Mouse (Mus musculus) retina, postnatal 7 days (tissue): Measurements from ENCODE around the gene Gadd45a.

Experiments used
- DNase-seq: peaks from one replicate; pipeline ENCODE4 v3.0.0-alpha.2; 2012; ENCODE audit warnings: low read depth, low spot score

Gadd45a gene

DNA sequence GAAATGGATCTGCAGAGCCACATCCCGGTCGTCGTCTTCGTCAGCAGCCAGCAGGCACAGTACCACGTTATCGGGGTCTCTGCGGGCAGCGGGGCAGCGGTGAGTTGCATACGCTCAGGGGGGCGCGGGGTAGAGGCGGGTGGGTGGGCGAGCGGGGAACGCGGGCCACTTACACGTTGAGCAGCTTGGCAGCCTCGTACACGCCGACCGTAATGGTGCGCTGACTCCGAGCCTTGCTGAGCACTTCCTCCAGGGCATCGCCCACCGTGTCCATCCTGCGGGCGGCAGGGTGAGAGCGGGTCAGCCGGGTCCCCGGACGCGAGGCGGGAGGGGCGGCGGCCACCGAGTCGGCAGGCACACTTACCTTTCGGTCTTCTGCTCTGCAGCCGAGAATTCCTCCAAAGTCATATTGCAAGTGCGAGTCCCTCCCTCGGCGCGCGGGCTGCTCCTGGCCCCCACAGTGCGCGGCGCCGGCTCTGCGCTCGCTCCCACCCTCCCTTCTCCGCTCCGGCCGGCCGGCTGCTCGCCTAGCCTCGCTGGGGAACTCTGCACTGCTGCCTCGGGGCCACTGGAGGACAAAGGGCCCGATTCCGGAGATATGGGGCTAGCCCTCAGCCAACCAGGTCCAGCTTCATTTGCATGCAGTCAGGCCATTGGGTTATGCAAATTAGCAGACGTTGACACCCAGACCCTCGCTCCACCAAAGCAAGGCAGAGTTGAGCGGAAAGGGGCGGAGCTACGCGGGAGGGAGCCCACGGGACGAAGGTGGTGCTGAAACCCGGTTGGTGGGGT lies at the start of gene Gadd45a:
TSS of gene Gadd45a (minus strand) at position 621 of the 792 bp plus-strand sequence.
- DNase-seq: peak; percentile 94

DNA sequence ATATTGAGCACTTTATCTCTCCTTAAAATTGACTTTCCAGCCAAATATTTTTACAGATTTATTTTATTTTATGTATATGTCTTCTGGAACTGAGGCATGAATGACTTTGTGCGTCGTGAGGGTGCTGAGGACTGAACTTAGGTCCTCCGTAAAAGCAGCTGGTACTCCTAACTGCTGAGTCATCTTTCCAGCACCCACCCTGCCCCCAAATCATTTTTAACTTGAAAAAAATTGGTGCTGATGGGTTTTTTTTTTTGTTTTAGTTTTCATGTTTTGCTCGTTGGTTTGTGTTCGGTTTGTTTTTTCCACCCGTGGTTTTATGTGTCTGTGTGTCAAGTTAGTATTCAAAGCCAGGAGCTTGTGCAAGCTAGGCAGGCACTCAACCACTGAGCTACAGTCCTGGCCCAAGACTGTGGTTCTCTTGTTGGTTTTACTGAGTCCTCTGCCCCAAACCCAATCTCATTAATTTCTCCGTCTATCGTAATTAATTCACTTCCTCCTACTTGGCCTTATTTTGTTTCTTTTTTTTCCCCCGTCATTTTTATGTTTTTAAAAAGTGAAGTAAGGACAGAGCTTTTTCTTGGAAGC lies 48.7 kb upstream of the Gadd45a start:
- DNase-seq: no peak

GRCm38 (mm10) chr6:67084465-67084864 lies 47.2 kb upstream of the Gadd45a start:
- no peak for DNase-seq

DNA sequence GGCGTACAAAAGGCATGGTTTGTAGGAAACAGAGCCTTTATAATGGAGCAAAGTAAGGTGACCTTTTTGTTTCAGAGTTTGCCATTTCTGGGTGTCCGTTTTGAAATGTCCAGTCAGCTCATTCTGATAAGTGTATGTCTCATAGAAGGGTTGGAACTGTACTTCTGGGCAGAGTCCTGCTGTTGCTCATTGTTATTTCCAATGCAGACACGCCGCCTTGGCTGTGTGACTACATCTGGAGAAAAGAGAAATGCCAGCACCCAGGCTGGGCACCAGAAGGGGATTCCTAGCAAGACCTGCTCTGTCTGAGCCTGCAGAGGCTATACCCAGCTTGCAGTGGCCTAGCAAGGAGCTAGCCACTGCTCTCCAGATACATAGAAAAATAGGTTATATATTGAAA lies 43.9 kb upstream of the Gadd45a start:
- no peak for DNase-seq

DNA sequence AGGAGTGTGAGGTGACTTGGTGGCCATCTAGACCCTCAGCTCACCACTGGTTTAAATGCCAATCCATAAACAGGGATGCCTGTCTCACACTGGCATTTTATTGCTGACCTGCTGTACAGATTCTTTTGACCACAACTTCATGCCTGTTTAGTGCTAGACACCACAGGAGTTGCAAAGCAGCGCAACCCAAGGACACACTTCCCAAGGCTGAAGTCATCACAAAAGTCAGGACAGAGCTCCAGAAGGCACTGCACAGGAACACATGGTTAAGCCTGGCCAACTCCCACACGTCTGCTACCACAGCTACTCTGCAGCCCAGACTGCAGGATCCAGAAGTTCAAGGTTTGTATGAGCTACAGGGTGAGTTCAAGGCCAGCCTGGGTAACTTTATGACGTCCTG lies 40.8 kb upstream of the Gadd45a start:
- no peak for DNase-seq

DNA sequence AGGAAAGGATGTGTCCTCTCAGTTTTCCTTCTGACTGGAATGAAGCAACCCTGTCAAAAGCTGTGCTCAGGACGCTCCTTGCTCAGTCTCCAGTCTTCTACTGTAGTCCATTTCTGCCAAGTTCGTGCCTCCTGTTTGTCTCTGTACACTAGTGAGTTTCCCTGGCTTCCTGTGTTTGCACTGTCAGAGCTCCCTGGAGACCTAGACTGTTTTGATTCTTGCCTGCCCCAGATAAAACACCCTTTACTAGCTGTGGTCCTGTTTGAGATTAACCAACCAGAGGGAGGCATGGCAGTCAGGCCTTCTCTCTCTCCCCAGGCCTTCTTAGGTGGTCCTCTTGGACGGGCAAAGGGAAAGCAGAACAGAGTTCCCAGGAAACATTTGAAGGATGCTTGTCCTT lies 40.2 kb upstream of the Gadd45a start:
- no peak for DNase-seq

GRCm38 (mm10) chr6:67076348-67076747 lies 39.1 kb upstream of the Gadd45a start:
- no peak for DNase-seq

GRCm38 (mm10) chr6:67074868-67075267 lies 37.6 kb upstream of the Gadd45a start:
- no peak for DNase-seq

DNA sequence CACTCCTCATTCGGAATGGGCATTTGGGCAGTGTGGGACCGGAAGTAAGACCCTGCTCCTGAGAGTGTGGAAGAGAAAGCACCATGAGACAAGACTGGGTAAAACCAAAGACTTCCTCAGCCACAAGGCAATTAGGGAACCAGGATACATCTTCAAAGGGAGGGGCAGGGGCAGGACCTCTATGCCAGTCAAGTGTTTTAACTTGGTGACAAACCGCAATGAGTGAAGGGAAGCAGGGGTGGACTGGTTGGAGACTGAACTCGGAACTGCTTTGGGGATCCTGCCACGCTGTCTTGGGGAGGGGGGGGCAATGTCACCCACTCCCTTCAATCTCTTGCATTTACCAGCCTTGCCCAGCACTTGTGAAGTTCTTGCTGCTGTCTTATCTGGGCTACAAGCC lies 36.7 kb upstream of the Gadd45a start:
- DNase-seq: no peak

- no peak for DNase-seq
These were observed 36.2 kb upstream of the Gadd45a start for GRCm38 (mm10) chr6:67073446-67073845.

DNA sequence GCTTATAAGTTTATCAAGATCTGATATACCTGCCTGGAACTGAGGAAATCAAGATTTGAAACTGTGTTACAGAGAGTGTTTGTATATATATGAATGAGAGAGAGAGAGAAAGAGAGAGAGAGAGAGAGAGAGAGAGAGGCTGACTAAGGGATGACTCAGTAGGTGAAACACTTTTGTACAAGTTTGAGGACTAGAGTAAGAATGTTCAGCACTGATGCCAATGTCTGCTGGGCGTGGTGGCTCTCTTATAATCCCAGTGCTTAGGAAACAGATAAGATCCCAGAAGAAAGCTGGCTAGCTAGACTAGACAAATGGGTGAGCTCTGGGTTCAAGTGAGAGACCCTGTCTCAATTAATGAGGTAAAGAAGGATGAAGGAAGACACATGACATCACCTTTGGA lies 34.4 kb upstream of the Gadd45a start:
- DNase-seq: no peak

- no peak for DNase-seq
These were observed 32.6 kb upstream of the Gadd45a start for GRCm38 (mm10) chr6:67069800-67070315.

DNA sequence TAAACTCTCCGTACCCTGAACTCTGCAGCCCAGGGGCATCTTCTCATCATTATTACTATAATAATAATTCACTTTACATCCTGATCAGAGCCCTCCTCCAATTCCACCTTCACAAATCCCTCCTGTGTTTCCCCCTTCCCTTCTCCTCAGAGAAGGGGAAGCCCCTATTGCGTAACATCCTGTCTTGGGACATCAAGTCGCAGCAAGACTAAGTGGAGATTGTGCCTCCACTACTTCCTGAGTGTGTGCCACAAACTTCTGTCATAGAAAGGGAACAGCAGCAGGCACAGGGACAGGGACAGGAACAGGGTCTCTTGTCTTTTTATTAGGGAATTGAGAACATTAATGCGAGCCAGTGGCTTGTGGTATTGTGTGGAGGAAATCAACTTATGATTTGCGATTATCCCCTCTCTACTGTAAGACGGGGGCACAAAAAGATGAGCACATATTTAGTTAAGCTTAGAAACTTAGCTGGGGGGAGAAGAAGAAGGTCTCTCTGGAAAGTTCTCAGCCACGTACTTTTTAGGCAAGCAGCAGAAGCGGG lies 32.0 kb upstream of the Gadd45a start:
- no peak for DNase-seq

DNA sequence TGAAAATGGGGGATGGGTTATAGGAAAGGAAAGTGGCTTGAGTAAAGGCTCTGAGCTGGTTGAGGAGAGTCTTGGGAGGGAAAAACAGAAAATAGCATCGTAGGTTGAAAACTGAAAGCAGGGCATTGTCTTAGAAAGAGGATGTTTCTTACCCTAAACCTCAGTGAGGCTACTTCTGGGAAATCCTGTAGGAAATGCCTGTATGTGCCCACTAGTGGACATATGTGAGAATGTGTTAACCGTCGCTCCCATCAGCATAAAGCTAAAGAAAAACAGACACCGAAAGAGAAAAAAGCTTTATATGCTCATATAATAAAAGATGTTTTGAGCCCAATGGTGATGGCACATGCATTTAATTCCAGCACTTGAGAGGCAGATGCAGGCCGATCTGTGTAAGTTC lies 22.8 kb upstream of the Gadd45a start:
- no peak for DNase-seq

DNA sequence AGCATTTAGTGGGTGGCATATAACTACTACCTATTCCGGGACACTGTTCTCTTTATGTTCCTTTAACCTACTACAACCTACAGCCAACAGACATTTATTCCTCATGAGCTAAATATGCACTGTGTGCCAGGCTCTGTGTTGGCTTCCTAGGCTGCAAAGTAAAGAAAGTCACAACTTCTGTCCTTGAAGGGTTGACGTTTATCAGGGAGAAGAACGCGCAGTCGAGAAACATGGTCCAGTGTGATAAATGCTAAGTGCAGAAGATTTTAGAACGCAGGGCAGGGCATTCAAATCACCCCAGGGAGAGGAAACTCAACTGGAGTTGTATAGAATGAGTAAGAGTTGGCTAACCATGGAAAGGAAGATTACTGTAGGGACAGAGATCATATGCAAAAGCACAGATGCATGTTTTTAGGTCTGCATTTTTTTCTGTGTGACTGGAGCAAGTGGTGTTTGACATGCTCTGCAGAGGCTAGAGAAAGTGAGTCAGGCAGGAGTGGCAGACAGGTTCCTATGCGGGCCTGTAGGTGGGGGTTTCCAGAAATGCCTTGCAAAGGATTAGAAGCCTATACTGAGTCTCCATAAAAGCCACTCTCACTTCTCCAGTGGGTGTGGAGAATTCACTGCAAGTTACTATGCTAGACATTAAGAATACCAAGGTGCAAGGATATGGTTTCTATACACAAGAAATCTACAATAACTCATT lies 20.9 kb upstream of the Gadd45a start:
- no peak for DNase-seq

- no peak for DNase-seq
These were observed 20.3 kb upstream of the Gadd45a start for GRCm38 (mm10) chr6:67057574-67057973.

GRCm38 (mm10) chr6:67056889-67057564 lies 19.8 kb upstream of the Gadd45a start:
- DNase-seq: no peak

DNA sequence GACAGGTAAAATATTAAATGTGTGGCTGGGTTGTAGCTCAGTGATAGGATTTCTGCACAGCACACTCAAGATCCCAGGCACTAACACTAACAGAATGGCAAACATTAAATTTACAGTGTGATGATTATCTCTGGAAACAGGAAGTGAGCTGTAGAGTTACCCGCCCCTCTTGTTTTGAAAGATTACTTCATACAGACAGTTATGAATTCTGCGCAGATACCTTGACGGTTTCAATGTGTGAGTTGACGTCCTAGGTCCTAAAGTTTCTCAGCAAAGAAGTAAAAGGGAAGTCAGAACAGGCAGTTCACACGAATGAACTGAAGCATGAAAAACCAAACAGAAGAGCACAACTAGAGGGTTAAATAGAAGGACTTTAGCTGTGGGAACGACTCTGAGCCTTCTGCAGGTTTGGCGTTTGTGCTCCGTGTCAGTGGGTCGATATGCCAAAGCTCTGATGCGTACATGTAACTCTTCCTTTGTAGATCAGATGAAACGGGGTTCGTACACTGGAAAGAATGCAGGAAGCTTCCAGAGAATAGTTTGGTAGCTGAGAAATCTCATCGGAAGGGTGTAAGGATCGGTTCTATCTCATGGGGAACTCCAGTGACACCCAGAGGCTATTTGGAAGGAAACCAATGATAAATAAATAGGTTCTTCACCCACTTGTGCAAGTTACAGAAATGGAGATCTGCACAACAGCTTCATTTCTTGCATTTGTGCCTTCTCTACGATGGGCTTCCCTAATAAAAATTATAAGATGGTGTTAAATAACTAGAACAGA lies 19.0 kb upstream of the Gadd45a start:
- DNase-seq: no peak

DNA sequence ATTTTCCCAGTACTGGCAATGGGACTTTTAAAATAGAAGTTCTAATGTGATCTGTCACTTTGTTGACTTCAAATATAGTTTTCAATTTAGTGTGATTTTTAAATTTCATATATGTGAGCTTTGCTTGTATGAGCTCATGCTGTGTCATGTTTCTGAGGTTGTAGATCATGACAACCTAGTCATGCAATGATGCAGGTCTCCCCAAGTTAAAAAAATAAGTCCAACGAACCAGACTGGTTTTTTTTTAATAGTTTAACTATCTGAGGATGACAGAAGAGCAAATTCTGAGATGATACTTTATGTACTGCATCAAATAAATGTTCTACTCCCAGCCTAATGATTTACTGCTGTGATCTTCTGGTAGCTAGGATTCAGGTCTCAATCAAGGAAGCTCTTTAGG lies 12.8 kb upstream of the Gadd45a start:
- no peak for DNase-seq

DNA sequence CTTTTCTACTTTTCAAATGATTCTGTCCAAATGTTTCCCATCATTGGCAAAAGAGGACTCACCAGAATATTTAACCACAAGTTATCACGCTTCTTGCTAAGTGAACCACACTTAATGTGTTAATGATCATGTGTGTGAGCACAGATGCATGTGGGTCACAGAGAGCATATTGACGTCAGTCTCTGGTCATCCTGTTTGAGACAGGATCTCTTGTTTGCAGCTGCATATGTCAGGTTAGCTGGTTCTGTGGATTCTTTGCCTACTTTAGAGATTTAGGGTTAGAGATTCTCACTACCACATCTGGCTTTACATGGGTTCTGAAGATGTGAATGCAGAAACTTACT lies 12.4 kb upstream of the Gadd45a start:
- no peak for DNase-seq
